Mouse (Mus musculus): ENCODE data around the gene Csnk2a1.
"Not testable (repeated sequence)": the region's sequence is repeated elsewhere in the genome, so short reads cannot be mapped to it uniquely, and the experiment has no call there.

Gene Csnk2a1

GRCm38 (mm10) chr2:152226248-152227050 is at the start of gene Csnk2a1:
Csnk2a1 (plus strand) TSS chr2:152226839.
- DNase-seq = peak; percentile 93

- DNase-seq = no peak
These were observed 49.4 kb upstream of the Csnk2a1 start for GRCm38 (mm10) chr2:152177162-152177805.

DNA sequence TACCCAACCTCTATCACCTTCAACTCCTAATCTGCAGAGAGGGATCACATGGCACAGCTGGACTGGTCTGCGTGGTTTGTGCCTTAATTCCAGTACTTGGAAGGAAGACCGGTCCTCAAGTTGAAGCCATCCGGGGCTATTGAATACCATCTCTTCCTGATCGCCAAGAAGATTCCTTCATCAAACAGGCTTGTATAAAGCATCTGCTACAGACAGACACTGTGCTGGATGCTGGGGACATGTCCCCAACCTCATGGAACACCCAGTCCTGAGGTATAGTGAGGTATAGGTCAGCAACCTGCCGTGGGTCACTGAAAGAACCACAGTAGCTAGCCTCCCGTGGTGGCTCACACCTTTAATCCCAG is 48.9 kb upstream of the Csnk2a1 start:
- DNase-seq = no peak

- DNase-seq = no peak
These were observed 48.3 kb upstream of the Csnk2a1 start for GRCm38 (mm10) chr2:152178345-152178744.

DNA sequence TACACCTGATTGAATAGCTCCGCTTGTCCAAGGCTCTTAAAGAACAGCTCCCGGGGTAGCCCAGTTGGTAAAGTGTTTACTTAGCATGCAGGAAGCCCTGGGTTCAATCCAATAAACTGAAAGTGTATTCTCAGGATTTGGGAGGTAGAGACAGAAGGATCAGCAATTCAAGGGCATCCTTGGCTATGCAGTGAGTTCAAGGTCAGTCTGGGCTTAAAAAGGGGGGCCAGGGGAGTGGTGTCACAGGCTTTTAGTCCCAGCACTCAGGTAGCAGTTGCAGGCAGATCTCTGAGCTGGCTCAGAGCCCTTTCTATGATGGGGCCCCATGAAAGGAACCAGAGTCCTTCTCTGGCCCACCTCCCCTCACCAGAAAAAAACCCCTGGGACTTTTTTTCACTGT is 47.3 kb upstream of the Csnk2a1 start:
- no peak for DNase-seq

DNA sequence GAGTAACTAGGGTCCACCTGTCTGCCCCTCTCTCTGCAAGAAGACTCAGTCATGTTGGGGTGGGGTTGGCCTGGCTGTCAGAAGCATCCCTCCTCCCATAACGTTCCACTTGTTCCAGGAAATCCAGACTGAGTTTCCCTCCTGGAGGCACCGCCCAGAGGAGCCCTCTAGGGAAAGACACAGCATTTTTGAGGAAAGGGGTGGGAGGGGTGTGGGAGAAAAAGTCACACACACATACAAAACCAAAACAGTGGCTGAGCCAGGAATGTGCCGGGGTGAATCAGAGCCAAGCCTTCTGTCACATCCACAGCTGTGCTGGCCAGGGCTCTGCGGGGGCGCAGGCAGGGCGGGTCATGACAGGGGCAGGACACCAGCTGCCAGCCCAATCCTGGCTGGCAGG is 46.3 kb upstream of the Csnk2a1 start:
- DNase-seq = no peak

DNA sequence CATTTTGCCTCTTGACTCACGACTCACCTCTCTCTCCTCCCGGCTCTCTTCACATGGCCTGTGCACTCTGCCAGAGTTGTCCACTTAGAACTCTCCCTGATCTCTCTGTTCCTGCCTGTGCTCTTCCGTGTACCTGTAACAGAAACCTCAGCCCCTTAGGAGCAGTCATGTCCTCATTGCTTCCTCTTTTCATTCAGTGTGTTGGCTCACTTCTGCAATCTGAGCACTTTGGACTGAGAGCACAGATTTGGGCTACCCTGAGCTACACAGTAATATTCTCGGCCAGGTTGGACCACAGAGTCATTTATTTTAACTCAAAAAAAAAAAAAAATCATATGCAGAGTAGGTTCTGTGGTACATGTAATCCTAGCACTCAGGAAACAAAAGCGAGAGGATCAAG is 39.5 kb upstream of the Csnk2a1 start:
- no peak for DNase-seq

- DNase-seq = no peak
These were observed 37.4 kb upstream of the Csnk2a1 start for GRCm38 (mm10) chr2:152189213-152189612.

GRCm38 (mm10) chr2:152189640-152190039 is 37.0 kb upstream of the Csnk2a1 start:
- DNase-seq = no peak

GRCm38 (mm10) chr2:152190161-152190560 is 36.5 kb upstream of the Csnk2a1 start:
- DNase-seq = no peak

GRCm38 (mm10) chr2:152192591-152193345 is 33.9 kb upstream of the Csnk2a1 start:
- DNase-seq = no peak

DNA sequence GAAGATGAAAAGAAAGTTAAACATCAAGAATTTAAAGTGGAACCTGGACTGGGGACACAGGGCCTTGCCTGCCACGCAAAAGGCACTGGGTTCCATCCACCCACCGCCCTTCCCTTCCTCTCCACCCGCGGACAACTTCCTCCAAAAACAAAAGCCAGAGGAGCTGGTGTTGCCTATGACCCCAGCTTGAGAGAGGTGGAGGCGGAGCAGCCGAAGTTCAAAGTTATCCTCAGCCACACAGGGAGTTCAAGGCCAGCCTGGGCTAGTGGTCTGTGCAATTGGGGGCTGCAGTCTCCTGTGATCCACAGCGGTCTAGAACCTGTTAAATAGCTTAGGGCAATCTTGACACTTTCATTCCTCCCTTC is 33.3 kb upstream of the Csnk2a1 start:
- no peak for DNase-seq

- no peak for DNase-seq
These were observed 32.1 kb upstream of the Csnk2a1 start for GRCm38 (mm10) chr2:152194586-152194985.

GRCm38 (mm10) chr2:152196896-152197295 is 29.7 kb upstream of the Csnk2a1 start:
- no peak for DNase-seq

GRCm38 (mm10) chr2:152197301-152197712 is 29.3 kb upstream of the Csnk2a1 start:
- DNase-seq = peak; percentile 57

- DNase-seq = not testable (repeated sequence)
These were observed 20.5 kb upstream of the Csnk2a1 start for GRCm38 (mm10) chr2:152206139-152206538.

- no peak for DNase-seq
These were observed 14.8 kb upstream of the Csnk2a1 start for GRCm38 (mm10) chr2:152211871-152212270.

GRCm38 (mm10) chr2:152216975-152217374 is 9.7 kb upstream of the Csnk2a1 start:
- no peak for DNase-seq

DNA sequence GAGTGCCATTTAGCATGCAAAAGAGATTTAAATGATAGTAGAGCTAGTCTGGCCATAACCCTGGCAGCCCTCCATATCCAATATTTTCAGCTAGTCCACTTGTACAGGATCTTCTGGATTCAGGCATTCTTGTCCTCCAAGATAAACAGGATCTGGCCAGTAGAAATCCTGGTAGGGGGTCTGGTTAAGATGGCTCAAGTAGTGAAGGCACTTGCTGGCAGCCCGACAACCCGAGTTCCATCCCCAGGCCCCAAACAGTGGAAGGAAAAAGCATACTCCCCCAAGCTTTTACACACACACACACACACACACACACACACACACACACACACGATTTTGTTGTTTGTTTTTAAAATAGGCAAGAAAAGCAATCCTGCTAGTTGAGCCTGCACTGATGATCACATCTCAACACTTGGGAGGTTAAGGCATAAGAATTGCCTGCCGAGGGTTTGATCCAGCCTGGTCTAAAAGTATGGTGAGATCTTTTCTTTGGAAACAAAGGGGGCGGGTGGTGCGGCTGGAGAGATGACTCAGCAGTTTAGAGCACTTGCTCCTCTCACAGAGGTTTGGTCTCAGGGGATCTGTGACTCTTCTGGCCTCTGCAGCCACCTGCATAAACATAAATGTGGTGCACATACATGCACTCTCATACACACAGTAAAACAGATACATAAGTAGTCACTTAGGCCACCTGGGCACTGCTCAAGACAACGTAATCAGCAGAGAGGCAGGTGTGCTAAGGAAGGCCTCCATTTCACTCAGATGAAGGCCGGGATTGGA is 2.9 kb upstream of the Csnk2a1 start:
- DNase-seq = no peak

GRCm38 (mm10) chr2:152225536-152225935 is 1.1 kb upstream of the Csnk2a1 start:
- peak; percentile 13 for DNase-seq

- peak; percentile 79 for DNase-seq
These were observed 427 bp downstream of the Csnk2a1 start for GRCm38 (mm10) chr2:152227051-152227481.

DNA sequence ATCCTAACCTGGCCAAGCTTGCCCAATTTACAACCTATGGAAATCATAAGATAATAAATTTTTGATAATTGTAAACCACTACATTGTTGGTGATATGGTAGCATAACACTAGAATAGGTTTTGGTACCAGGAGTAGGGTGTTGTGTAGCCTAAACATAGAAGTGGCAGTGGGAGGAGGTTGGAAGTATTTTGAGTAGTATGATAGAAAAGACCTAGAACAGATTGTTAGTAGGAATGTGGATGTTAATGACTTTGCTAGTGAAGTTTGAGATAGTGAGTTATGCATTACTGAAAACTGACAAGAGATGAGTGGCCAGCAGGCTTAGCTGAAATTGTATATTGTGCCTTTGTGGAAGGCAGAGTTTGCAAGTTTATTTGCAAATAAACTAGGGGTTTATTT is 3.4 kb downstream of the Csnk2a1 start:
- DNase-seq = no peak

DNA sequence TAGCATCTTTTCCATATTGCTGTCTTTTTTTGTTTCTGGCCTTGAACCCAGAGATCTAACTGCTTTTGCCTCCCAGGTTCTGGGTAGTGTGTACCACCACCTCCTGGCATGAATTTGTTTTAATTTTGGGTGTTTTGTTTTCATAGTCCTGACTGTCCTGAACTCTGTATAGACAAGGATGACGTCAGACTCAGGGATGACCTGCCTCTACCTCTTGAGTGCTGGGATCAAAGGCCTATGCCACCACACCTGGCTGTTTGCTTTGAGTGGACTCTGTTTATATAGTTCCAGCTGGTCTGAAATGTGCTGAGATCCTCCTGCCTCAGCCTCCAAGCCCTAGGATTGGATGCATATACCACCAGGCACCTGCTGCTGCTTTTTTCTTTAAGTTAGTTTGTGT is 11.3 kb downstream of the Csnk2a1 start:
- DNase-seq = no peak

All from thymus, postnatal 14 days (tissue).